Mouse (Mus musculus): ENCODE results near the gene Stt3b. TPM values are rescaled to one million over a fixed set of nuclear protein-coding genes. Genes with fewer than 3 reads are reported as not detected.

Gene Stt3b
- polyA plus RNA-seq, 1 experiment: 270 TPM

DNA sequence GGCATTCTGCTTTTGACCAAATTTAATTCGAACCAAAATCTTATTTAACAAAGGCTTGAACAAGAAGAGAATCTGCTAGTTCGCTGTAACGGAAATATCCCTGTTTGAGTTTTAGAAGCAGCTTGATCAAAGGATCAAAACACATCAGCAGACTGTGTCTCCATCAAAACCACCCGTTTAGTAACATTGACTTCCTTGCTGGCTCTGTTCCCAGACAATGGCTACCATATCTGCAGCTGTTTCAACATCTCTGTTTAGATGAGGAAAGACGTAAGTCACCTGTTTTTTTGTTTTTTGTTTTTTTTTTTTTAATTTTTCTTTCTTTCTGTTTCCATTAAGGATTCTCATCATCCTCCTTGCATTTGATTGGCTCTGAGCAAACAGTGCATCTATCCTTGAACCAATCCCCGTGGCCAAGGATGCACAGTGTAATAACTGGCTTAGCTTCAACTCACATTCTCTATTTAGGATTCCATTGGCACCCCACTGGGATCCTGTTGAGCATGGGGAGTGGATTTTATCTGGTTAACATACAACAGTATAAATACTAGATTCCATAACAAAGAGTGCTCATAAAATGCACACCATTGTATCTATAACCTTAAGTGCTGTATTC lies 20.7 kb upstream of the Stt3b start:
- Histone ChIP-seq H3K4me1 (ENCODE audit: control insufficient read depth, insufficient read depth, low read length) (peaks cover 4% of the 10 kb centered on the region), H3K4me3 (ENCODE audit: control insufficient read depth, low read depth, low read length) (no peak overlapping the region), H3K27ac (ENCODE audit: control insufficient read depth, insufficient read depth, low read depth, low read length) (no peak overlapping the region), H3K27me3 (ENCODE audit: control insufficient read depth, insufficient read depth, low read length) (no peaks in the 10 kb centered on the region), H3K36me3 (ENCODE audit: control insufficient read depth, insufficient read depth, low read length) (no peaks in the 10 kb centered on the region)
- no peak for TF ChIP-seq POLR2A (IDR thresholded peaks at IDR 0.05; ENCODE audit: control insufficient read depth, low read depth, low read length)
- no peak for TF ChIP-seq CTCF (IDR thresholded peaks at IDR 0.05; ENCODE audit: control insufficient read depth, insufficient read depth, insufficient replicate concordance, low read depth, low read length)

DNA sequence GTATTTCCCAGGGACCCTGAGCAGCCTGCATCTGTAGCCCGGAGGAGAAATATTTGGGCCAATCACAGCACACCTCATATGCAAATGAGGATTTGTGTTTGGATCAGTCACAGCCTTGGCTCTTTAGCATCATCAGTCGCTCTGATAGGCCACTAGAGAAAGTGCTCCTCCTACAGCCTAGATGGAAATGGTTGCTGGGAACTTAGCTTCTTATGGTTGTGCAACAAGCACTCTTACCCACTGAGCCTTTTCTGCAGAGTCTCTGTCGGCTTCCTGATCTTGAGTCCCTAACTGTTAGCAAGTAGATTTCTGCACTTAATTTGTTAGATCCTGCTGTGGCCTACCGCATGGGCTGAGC lies 16.3 kb upstream of the Stt3b start:
- H3K27me3 ChIP-seq (ENCODE audit: control insufficient read depth, insufficient read depth, low read length): no peaks in the 10 kb centered on the region
- H3K27ac ChIP-seq (ENCODE audit: control insufficient read depth, insufficient read depth, low read depth, low read length): no peak overlapping the region
- TF ChIP-seq CTCF (IDR thresholded peaks at IDR 0.05; ENCODE audit: control insufficient read depth, insufficient read depth, insufficient replicate concordance, low read depth, low read length) (no peak), POLR2A (IDR thresholded peaks at IDR 0.05; ENCODE audit: control insufficient read depth, low read depth, low read length) (no peak)
- no peaks in the 10 kb centered on the region for H3K36me3 ChIP-seq (ENCODE audit: control insufficient read depth, insufficient read depth, low read length)
- no peak overlapping the region for H3K4me3 ChIP-seq (ENCODE audit: control insufficient read depth, low read depth, low read length)
- H3K4me1 ChIP-seq (ENCODE audit: control insufficient read depth, insufficient read depth, low read length): peaks cover 7% of the 10 kb centered on the region; the same call in 1 of the 2 replicates

DNA sequence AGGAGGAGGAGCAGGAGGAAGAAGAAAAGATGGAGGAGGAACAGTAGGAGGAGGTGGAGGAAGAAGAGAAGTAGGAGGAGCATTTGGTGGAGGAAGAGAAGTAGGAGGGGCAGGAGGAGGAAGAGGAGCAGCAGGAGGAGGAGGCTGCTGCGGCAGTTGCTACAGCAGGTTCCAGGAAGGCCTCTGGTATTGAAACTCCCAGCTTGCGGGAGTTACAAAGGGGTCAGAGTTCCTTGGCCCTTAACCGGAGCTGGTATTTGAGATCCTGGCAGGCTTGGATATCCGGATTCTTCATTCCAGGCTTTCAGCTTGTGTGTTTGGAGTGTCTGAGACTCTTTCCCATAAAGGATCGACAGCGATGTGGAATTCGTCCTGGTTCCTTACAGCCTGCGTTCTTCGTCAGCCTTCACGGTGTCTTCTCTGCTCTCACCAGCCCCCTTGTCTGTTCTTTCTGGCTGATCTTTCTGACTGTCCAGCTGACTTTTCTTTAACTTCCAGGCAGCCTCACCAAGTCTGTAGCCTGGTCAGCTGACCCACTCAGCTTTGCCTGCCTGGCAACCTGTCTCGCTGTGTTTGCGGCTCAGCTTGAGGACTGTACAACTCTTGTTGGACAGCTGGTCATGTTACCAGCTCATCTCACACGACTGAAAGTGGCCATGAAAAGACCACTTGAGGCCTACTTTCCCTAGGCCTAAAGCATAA lies 15.8 kb upstream of the Stt3b start:
- Histone ChIP-seq H3K4me1 (ENCODE audit: control insufficient read depth, insufficient read depth, low read length) (peaks cover 7% of the 10 kb centered on the region; the same call in 1 of the 2 replicates), H3K27ac (ENCODE audit: control insufficient read depth, insufficient read depth, low read depth, low read length) (peak overlapping the region; percentile 32; the same call in 1 of the 2 replicates), H3K4me3 (ENCODE audit: control insufficient read depth, low read depth, low read length) (no peak overlapping the region), H3K36me3 (ENCODE audit: control insufficient read depth, insufficient read depth, low read length) (no peaks in the 10 kb centered on the region), H3K27me3 (ENCODE audit: control insufficient read depth, insufficient read depth, low read length) (no peaks in the 10 kb centered on the region)
- TF ChIP-seq POLR2A (IDR thresholded peaks at IDR 0.05; ENCODE audit: control insufficient read depth, low read depth, low read length): no peak

DNA sequence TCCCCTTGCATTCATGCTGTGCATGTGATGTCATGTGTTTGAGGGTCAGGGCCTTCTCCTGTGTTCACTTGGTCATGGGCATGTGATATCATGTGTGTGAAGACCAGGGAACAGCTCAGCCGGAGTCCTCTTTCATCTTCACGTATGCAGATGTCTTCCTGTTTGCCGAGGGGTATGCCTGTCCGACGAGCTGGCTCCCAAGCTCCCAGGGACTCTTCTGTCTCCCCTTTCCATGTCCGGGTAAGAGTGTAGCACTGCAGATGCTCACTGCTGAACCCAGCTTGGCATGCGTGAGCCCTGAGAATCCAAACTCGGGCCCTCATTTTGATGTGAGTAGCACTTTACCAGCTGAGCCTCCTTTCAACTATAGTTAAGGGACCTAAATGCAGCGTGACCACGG lies 13.4 kb upstream of the Stt3b start:
- Histone ChIP-seq H3K4me3 (ENCODE audit: control insufficient read depth, low read depth, low read length) (no peak overlapping the region), H3K4me1 (ENCODE audit: control insufficient read depth, insufficient read depth, low read length) (peaks cover 7% of the 10 kb centered on the region; the same call in 1 of the 2 replicates), H3K27me3 (ENCODE audit: control insufficient read depth, insufficient read depth, low read length) (no peaks in the 10 kb centered on the region), H3K36me3 (ENCODE audit: control insufficient read depth, insufficient read depth, low read length) (no peaks in the 10 kb centered on the region), H3K27ac (ENCODE audit: control insufficient read depth, insufficient read depth, low read depth, low read length) (no peak overlapping the region)
- no peak for TF ChIP-seq CTCF (IDR thresholded peaks at IDR 0.05; ENCODE audit: control insufficient read depth, insufficient read depth, insufficient replicate concordance, low read depth, low read length)
- TF ChIP-seq POLR2A (IDR thresholded peaks at IDR 0.05; ENCODE audit: control insufficient read depth, low read depth, low read length): no peak

DNA sequence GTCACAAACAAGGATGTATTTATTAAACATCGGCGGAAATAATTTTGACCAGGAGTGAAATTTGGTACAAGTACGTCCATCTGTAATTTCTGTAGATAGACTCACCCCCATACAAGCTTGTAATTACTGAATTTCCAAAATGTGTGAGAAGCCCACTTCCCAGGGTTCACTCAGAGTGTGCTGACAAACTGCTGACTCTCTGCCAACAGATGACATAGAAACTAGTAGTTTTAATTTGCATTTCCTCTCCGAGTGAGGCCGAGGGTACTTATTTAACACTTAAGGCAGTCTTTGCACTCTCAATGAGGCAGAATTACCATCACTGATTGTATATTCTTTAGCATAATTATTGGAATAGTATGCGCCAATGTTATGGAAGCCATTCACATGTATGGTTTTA lies 12.2 kb upstream of the Stt3b start:
- Histone ChIP-seq H3K36me3 (ENCODE audit: control insufficient read depth, insufficient read depth, low read length) (no peaks in the 10 kb centered on the region), H3K4me3 (ENCODE audit: control insufficient read depth, low read depth, low read length) (no peak overlapping the region), H3K27me3 (ENCODE audit: control insufficient read depth, insufficient read depth, low read length) (no peaks in the 10 kb centered on the region), H3K27ac (ENCODE audit: control insufficient read depth, insufficient read depth, low read depth, low read length) (no peak overlapping the region), H3K4me1 (ENCODE audit: control insufficient read depth, insufficient read depth, low read length) (peaks cover 7% of the 10 kb centered on the region; the same call in 1 of the 2 replicates)
- TF ChIP-seq CTCF (IDR thresholded peaks at IDR 0.05; ENCODE audit: control insufficient read depth, insufficient read depth, insufficient replicate concordance, low read depth, low read length) (no peak), POLR2A (IDR thresholded peaks at IDR 0.05; ENCODE audit: control insufficient read depth, low read depth, low read length) (no peak)

DNA sequence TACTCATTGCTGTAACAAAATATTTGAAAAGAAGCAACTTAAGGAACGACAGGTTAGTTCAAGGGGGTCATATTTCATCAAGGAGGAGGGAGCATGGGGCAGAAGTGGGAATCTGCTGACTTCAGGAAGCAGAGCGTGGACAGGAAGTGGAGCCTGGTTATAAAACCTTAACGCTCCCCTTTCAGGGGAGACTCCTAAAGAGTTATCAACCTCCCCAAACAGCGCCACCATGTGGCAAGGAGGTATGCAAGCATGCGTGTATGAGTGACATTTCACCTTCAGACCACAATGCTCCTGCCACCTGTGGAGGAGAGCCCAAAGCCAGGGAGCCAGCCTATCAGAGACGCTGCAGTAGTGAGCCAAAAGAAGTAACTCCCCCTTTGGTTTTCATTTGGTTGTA lies 10.8 kb upstream of the Stt3b start:
- Histone ChIP-seq H3K36me3 (ENCODE audit: control insufficient read depth, insufficient read depth, low read length) (no peaks in the 10 kb centered on the region), H3K4me3 (ENCODE audit: control insufficient read depth, low read depth, low read length) (no peak overlapping the region; the same call in 1 of the 2 replicates), H3K4me1 (ENCODE audit: control insufficient read depth, insufficient read depth, low read length) (peaks cover 4% of the 10 kb centered on the region; the same call in 1 of the 2 replicates), H3K27me3 (ENCODE audit: control insufficient read depth, insufficient read depth, low read length) (no peaks in the 10 kb centered on the region), H3K27ac (ENCODE audit: control insufficient read depth, insufficient read depth, low read depth, low read length) (no peak overlapping the region)
- TF ChIP-seq CTCF (IDR thresholded peaks at IDR 0.05; ENCODE audit: control insufficient read depth, insufficient read depth, insufficient replicate concordance, low read depth, low read length): peak; percentile 73; the same call in 1 of the 2 replicates
- no peak for TF ChIP-seq POLR2A (IDR thresholded peaks at IDR 0.05; ENCODE audit: control insufficient read depth, low read depth, low read length)

DNA sequence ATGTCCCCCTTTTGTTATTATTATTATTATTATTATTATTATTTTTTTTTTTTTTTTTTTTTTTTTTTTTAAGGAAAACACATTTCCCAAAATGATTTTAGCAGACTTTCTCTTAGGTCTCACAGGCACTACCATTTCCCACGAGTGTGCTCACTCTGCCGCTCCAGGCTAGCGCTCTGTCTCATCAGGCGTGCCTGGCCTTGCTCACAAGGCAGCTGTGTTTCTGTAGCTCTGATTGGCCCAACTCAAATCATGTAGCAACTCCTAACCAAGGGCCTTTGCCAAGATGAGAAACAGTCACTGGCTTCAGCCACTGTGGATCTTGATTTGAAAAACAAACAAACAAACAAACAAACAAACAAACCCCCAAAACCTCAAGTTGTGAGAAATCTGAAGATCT lies 9.9 kb upstream of the Stt3b start:
- no peak overlapping the region for H3K4me3 ChIP-seq (ENCODE audit: control insufficient read depth, low read depth, low read length)
- no peak for TF ChIP-seq POLR2A (IDR thresholded peaks at IDR 0.05; ENCODE audit: control insufficient read depth, low read depth, low read length)
- no peak for TF ChIP-seq CTCF (IDR thresholded peaks at IDR 0.05; ENCODE audit: control insufficient read depth, insufficient read depth, insufficient replicate concordance, low read depth, low read length)
- no peak overlapping the region for H3K27ac ChIP-seq (ENCODE audit: control insufficient read depth, insufficient read depth, low read depth, low read length)
- H3K27me3 ChIP-seq (ENCODE audit: control insufficient read depth, insufficient read depth, low read length): no peaks in the 10 kb centered on the region
- no peaks in the 10 kb centered on the region for H3K4me1 ChIP-seq (ENCODE audit: control insufficient read depth, insufficient read depth, low read length)
- no peaks in the 10 kb centered on the region for H3K36me3 ChIP-seq (ENCODE audit: control insufficient read depth, insufficient read depth, low read length)
